Mouse (Mus musculus) telencephalon, adult 2 months (tissue): ENCODE measurements around the gene Insl6.

Experiments
- DNase-seq: peaks from one replicate; pipeline ENCODE4 v3.0.0-alpha.2; 2011; ENCODE audit warnings: low read depth, low spot score

Insl6 gene

DNA sequence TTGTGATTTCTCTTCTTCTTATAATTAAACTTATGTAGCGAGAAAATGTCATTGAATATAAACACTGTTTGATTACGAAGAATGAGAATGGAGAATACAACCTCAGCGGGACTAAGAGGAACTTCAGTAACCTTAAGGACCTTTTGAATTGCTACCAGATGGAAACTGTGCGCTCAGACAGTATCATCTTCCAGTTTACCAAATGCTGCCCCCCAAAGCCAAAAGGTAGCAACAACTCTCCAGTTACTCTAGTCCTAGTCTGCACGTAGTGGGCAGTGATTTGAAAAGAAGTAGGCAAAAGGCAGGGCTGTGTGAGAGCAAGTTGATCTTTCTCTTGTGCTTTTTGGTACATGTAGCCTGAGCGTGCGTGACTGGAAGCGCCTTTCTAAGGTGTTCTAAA, 37.3 kb downstream of the Insl6 start:
- no peak for DNase-seq

DNA sequence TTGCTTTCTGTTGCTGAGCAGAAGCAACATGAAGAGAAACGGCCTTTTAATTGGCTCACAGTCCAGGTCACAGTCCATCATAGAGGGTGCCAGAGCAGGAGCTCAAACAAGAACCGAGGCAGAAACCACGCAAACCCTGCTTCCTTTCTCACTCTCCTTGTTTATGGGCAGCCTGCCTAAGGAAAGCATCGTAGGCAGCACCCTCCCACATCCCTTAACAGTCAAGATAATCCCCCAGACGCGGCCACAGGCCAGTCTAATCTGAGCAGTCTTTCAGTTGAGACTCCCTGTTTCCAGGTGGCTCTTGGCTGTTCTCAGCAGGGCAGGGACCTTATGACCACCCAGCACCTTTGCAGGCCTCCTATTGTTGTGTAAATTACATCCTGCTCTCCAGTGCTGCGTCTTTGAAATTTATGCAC, 39.7 kb downstream of the Insl6 start:
- no peak for DNase-seq

DNA sequence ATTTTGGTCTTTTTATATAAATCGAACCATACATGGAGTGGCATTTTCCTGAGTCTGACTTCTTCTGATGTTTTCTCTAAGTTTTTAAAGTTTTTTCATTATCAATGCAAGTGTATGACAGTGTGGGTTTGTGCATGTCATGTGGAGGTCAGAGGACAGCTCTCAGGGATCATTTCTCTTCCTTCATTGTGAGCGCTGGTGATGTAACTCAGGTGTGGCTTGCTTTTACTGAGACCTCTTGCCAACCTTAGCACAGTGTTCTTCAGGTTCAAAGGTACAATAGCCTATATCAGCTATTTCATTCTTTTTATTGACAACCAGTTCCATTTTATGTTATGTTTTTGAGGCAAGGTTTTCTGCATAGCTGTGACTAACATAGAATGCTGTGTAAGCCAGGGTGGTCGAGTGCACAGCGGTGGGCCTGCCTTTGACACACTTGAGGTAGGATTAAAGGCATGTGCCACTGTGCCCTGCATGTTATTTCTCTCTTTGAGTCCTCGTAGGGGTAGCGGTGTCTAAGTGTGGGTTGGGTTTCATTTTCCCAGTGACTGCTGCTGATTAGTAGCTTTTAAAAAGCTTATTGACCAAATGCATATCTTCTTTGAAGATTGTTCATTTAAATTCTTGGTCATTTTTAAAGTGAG, 46.1 kb downstream of the Insl6 start:
- DNase-seq: no peak

DNA sequence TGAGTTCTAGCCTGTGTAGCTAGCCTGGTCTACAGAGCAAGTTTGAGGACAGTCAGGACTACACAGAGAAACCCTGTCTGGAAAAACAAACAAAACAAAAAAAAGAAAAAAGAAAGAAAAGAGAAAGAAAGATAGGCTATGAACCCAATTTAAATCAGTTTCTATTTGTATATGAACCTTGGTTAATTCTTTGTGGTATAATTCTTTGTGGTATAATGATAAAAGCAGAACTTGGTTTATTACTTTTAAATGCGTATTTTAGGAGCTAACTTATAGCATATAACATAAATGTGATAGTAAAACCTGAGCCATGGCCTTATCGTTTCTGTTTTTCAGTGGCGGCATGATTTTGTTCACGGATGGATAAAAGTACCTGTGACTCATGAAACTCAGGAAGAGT, 48.7 kb downstream of the Insl6 start:
- DNase-seq: no peak

DNA sequence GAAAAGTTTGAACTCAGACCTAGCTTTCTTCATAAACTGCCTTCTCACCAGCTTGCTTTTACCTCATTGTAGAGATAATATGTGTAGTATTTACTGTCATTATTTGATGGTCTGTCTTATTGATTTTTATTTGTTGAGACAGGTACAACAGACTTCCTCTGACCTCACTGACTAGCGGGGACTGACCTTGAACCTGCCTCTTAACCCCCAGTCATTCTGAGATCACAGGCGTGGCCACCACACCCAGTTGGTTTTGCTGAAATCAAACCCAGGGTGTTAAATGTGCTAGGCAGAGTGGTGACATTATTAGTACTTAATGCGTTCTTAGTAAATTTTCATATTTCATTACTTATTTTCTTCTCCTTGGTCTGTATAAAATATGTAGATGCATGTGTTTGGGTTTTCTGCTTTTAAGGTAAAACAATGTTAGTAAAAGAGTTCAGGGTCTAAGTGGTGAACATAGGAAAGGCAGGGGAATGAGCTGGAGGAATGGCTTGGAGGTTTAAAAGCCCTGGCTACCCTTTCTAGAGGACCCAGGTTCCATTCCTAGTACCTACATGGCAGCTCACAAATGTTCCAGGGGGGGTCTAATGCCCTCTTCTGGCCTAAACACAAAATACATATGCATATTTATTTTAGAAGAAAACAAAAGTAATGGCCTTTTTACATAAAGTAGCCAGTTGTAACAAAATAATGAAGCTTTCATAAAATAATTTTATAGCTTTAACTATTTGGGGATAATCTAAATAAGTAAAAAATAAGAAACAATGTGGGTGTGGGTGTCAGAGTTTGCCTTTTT, 52.9 kb downstream of the Insl6 start:
- no peak for DNase-seq
